Mouse (Mus musculus): ENCODE data around the gene Gm10803. TPM values are rescaled to one million over a fixed set of nuclear protein-coding genes. Genes with fewer than 3 reads are reported as not detected.

Gene Gm10803
- total and polyA plus RNA-seq, 2 experiments = not detected

- no peak for TF ChIP-seq CTCF (IDR thresholded peaks at IDR 0.05; ENCODE audit: low read depth, low read length)
- no peak for TF ChIP-seq POLR2A (IDR thresholded peaks at IDR 0.05; ENCODE audit: extremely low read depth, insufficient read depth, low read length)
- Histone ChIP-seq H3K36me3 (ENCODE audit: control insufficient read depth, insufficient read depth, low read length) (no peaks in the 10 kb centered on the region), H3K27ac (replicated peaks; ENCODE audit: insufficient read depth, low read depth, low read length) (no peak overlapping the region), H3K4me3 (ENCODE audit: insufficient read depth, low read depth, low read length) (no peak overlapping the region), H3K79me2 (ENCODE audit: control insufficient read depth, insufficient read depth, low read length) (no peaks in the 10 kb centered on the region), H3K9ac (ENCODE audit: low read depth, low read length) (no peak overlapping the region), H3K4me1 (ENCODE audit: control insufficient read depth, insufficient read depth, low read length) (no peaks in the 10 kb centered on the region), H3K27me3 (ENCODE audit: control insufficient read depth, insufficient read depth, low read length) (no peaks in the 10 kb centered on the region)
- 75% methylated on average over 2 of the region's 2 CpGs for WGBS
- DNase-seq (ENCODE audit: extremely low read depth, low read depth, low spot score) = no peak
Measured at GRCm38 (mm10) chr2:93541771-93542170, 18.6 kb upstream of the Gm10803 start.

- WGBS = 78% methylated on average over 10 of the region's 10 CpGs
Measured at GRCm38 (mm10) chr2:93552676-93553521, 7.5 kb upstream of the Gm10803 start.

GRCm38 (mm10) chr2:93553905-93554304 lies 6.5 kb upstream of the Gm10803 start:
- no peak overlapping the region for H3K27ac ChIP-seq (replicated peaks; ENCODE audit: insufficient read depth, low read depth, low read length)
- no peaks in the 10 kb centered on the region for H3K36me3 ChIP-seq (ENCODE audit: control insufficient read depth, insufficient read depth, low read length)
- no peaks in the 10 kb centered on the region for H3K27me3 ChIP-seq (ENCODE audit: control insufficient read depth, insufficient read depth, low read length)
- no peak overlapping the region for H3K9ac ChIP-seq (ENCODE audit: low read depth, low read length)
- DNase-seq (ENCODE audit: extremely low read depth, low read depth, low spot score) = no peak
- no peaks in the 10 kb centered on the region for H3K4me1 ChIP-seq (ENCODE audit: control insufficient read depth, insufficient read depth, low read length)
- TF ChIP-seq CTCF (IDR thresholded peaks at IDR 0.05; ENCODE audit: low read depth, low read length) (no peak), POLR2A (IDR thresholded peaks at IDR 0.05; ENCODE audit: extremely low read depth, insufficient read depth, low read length) (no peak)
- no peaks in the 10 kb centered on the region for H3K79me2 ChIP-seq (ENCODE audit: control insufficient read depth, insufficient read depth, low read length)
- no peak overlapping the region for H3K4me3 ChIP-seq (ENCODE audit: insufficient read depth, low read depth, low read length)
- WGBS = 79% methylated on average over 5 of the region's 5 CpGs

More at GRCm38 (mm10) chr2:93552676-93553521, 7.5 kb upstream of the Gm10803 start:
- Histone ChIP-seq H3K4me3 (ENCODE audit: insufficient read depth, low read depth, low read length) (no peak overlapping the region), H3K9ac (ENCODE audit: low read depth, low read length) (no peak overlapping the region), H3K36me3 (ENCODE audit: control insufficient read depth, insufficient read depth, low read length) (no peaks in the 10 kb centered on the region), H3K4me1 (ENCODE audit: control insufficient read depth, insufficient read depth, low read length) (no peaks in the 10 kb centered on the region), H3K79me2 (ENCODE audit: control insufficient read depth, insufficient read depth, low read length) (no peaks in the 10 kb centered on the region), H3K27ac (replicated peaks; ENCODE audit: insufficient read depth, low read depth, low read length) (no peak overlapping the region), H3K27me3 (ENCODE audit: control insufficient read depth, insufficient read depth, low read length) (no peaks in the 10 kb centered on the region)
- TF ChIP-seq POLR2A (IDR thresholded peaks at IDR 0.05; ENCODE audit: extremely low read depth, insufficient read depth, low read length) (no peak), CTCF (IDR thresholded peaks at IDR 0.05; ENCODE audit: low read depth, low read length) (no peak)
- no peak for DNase-seq (ENCODE audit: extremely low read depth, low read depth, low spot score)

GRCm38 (mm10) chr2:93565647-93566046 lies 5.3 kb downstream of the Gm10803 start:
- Histone ChIP-seq H3K4me3 (ENCODE audit: insufficient read depth, low read depth, low read length) (no peak overlapping the region), H3K4me1 (ENCODE audit: control insufficient read depth, insufficient read depth, low read length) (no peaks in the 10 kb centered on the region), H3K79me2 (ENCODE audit: control insufficient read depth, insufficient read depth, low read length) (no peaks in the 10 kb centered on the region), H3K27ac (replicated peaks; ENCODE audit: insufficient read depth, low read depth, low read length) (no peak overlapping the region), H3K9ac (ENCODE audit: low read depth, low read length) (no peak overlapping the region), H3K36me3 (ENCODE audit: control insufficient read depth, insufficient read depth, low read length) (no peaks in the 10 kb centered on the region), H3K27me3 (ENCODE audit: control insufficient read depth, insufficient read depth, low read length) (no peaks in the 10 kb centered on the region)
- 64% methylated on average over 6 of the region's 6 CpGs for WGBS
- TF ChIP-seq CTCF (IDR thresholded peaks at IDR 0.05; ENCODE audit: low read depth, low read length) (no peak), POLR2A (IDR thresholded peaks at IDR 0.05; ENCODE audit: extremely low read depth, insufficient read depth, low read length) (no peak)
- no peak for DNase-seq (ENCODE audit: extremely low read depth, low read depth, low spot score)

- Histone ChIP-seq H3K79me2 (ENCODE audit: control insufficient read depth, insufficient read depth, low read length) (no peaks in the 10 kb centered on the region), H3K9ac (ENCODE audit: low read depth, low read length) (no peak overlapping the region), H3K36me3 (ENCODE audit: control insufficient read depth, insufficient read depth, low read length) (no peaks in the 10 kb centered on the region), H3K4me1 (ENCODE audit: control insufficient read depth, insufficient read depth, low read length) (no peaks in the 10 kb centered on the region), H3K27ac (replicated peaks; ENCODE audit: insufficient read depth, low read depth, low read length) (no peak overlapping the region), H3K4me3 (ENCODE audit: insufficient read depth, low read depth, low read length) (no peak overlapping the region), H3K27me3 (ENCODE audit: control insufficient read depth, insufficient read depth, low read length) (no peaks in the 10 kb centered on the region)
- 50% methylated on average over 7 of the region's 7 CpGs for WGBS
- DNase-seq (ENCODE audit: extremely low read depth, low read depth, low spot score) = no peak
- TF ChIP-seq POLR2A (IDR thresholded peaks at IDR 0.05; ENCODE audit: extremely low read depth, insufficient read depth, low read length) (no peak), CTCF (IDR thresholded peaks at IDR 0.05; ENCODE audit: low read depth, low read length) (no peak)
Measured at GRCm38 (mm10) chr2:93567675-93568074, 7.3 kb downstream of the Gm10803 start.

- 76% methylated on average over 5 of the region's 5 CpGs for WGBS
- no peak overlapping the region for H3K4me3 ChIP-seq (ENCODE audit: insufficient read depth, low read depth, low read length)
- no peaks in the 10 kb centered on the region for H3K36me3 ChIP-seq (ENCODE audit: control insufficient read depth, insufficient read depth, low read length)
- no peaks in the 10 kb centered on the region for H3K4me1 ChIP-seq (ENCODE audit: control insufficient read depth, insufficient read depth, low read length)
- no peaks in the 10 kb centered on the region for H3K27me3 ChIP-seq (ENCODE audit: control insufficient read depth, insufficient read depth, low read length)
- TF ChIP-seq POLR2A (IDR thresholded peaks at IDR 0.05; ENCODE audit: extremely low read depth, insufficient read depth, low read length) = no peak
- no peak for TF ChIP-seq CTCF (IDR thresholded peaks at IDR 0.05; ENCODE audit: low read depth, low read length)
- H3K79me2 ChIP-seq (ENCODE audit: control insufficient read depth, insufficient read depth, low read length) = no peaks in the 10 kb centered on the region
- DNase-seq (ENCODE audit: extremely low read depth, low read depth, low spot score) = no peak
- H3K9ac ChIP-seq (ENCODE audit: low read depth, low read length) = no peak overlapping the region
- no peak overlapping the region for H3K27ac ChIP-seq (replicated peaks; ENCODE audit: insufficient read depth, low read depth, low read length)
Measured at GRCm38 (mm10) chr2:93572565-93572964, 12.2 kb downstream of the Gm10803 start.

Measured in liver, adult 2 months (tissue).